Mouse (Mus musculus) adrenal gland, adult (tissue): ENCODE measurements around the gene Pola1.

ENCODE experiments used
- DNase-seq, 2 experiments: peaks; one replicate each; pipeline ENCODE4 v3.0.0; 2022 to 2023; ENCODE audit warnings: low spot score in 1 of 2; ENCODE audit not compliant: inconsistent age in 2 of 2

Pola1 gene

GRCm38 (mm10) chrX:93292031-93292430, 339.9 kb downstream of the Pola1 start:
- no peak for DNase-seq

- peak in 1 of 2 experiments; percentile 35 for DNase-seq
Observed at GRCm38 (mm10) chrX:93289851-93290380, 342.0 kb downstream of the Pola1 start.

- DNase-seq = peak in 1 of 2 experiments; percentile 35
Observed at GRCm38 (mm10) chrX:93289076-93289475, 342.9 kb downstream of the Pola1 start.

- DNase-seq = no peak
Observed at GRCm38 (mm10) chrX:93288339-93288738, 343.6 kb downstream of the Pola1 start.

- peak; percentile 23 to 69 for DNase-seq
Observed at GRCm38 (mm10) chrX:93286291-93286893, 345.6 kb downstream of the Pola1 start, which contains the start of gene Arx. Arx (plus strand) TSS chrX:93286445.

- DNase-seq = no peak
Observed at GRCm38 (mm10) chrX:93285091-93285490, 346.9 kb downstream of the Pola1 start.

GRCm38 (mm10) chrX:93281756-93282155, 350.2 kb downstream of the Pola1 start:
- no peak for DNase-seq

GRCm38 (mm10) chrX:93281028-93281723, 350.8 kb downstream of the Pola1 start:
- peak; percentile 29 to 75 for DNase-seq

- DNase-seq = no peak
Observed at GRCm38 (mm10) chrX:93279940-93280339, 352.0 kb downstream of the Pola1 start.

GRCm38 (mm10) chrX:93275689-93276088, 356.3 kb downstream of the Pola1 start:
- no peak for DNase-seq
